Mouse (Mus musculus) heart, adult 2 months (tissue): ENCODE results near the gene Dennd2a. TPM values are rescaled to one million over a fixed set of nuclear protein-coding genes. Genes with fewer than 3 reads are reported as not detected.

Source experiments
- DNase-seq, 2 experiments: peaks; one replicate each; pipeline ENCODE4 v3.0.0; 2021
- H3K27ac ChIP-seq: fragments of 200-600 bp; 2 replicates; pipeline ENCODE4 v1.8.1; 2022
- H3K27me3 ChIP-seq: fragments of 200-500 bp; 2 replicates; pipeline ENCODE4 v1.6.1; 2012; ENCODE audit warnings: mild to moderate bottlenecking, low read length, inconsistent platforms, mixed read lengths; ENCODE audit not compliant: control insufficient read depth, insufficient read depth
- H3K36me3 ChIP-seq: fragments of 200-500 bp; 2 replicates; pipeline ENCODE4 v1.6.1; 2012; ENCODE audit warnings: low read length, inconsistent platforms; ENCODE audit not compliant: control insufficient read depth, insufficient read depth
- H3K4me1 ChIP-seq: fragments of 200-500 bp; 2 replicates; pipeline ENCODE4 v1.6.1; 2011; ENCODE audit warnings: low read length; ENCODE audit not compliant: control insufficient read depth, insufficient read depth
- H3K4me3 ChIP-seq: fragments of 200-600 bp; 2 replicates; pipeline ENCODE4 v1.8.1; 2022
- H3K79me2 ChIP-seq: fragments of 200-500 bp; replicated peaks from 2 replicates; pipeline ENCODE4 v1.6.1; 2012; ENCODE audit warnings: mild to moderate bottlenecking, inconsistent platforms, low read length, moderate library complexity, mixed read lengths; ENCODE audit not compliant: control insufficient read depth, insufficient read depth
- H3K9ac ChIP-seq: fragments of 200-500 bp; 2 replicates; pipeline ENCODE4 v1.6.1; 2012; ENCODE audit warnings: low read depth, mild to moderate bottlenecking, control low read depth, inconsistent platforms, low read length, mixed read lengths
- CTCF ChIP-seq: fragments of 200-600 bp; IDR thresholded peaks from 2 replicates; pipeline ENCODE4 v1.8.1; 2022; ENCODE audit warnings: antibody characterized with exemption, mild to moderate bottlenecking, moderate library complexity
- EP300 ChIP-seq: fragments of 200-500 bp; IDR thresholded peaks from 2 replicates; pipeline ENCODE4 v1.6.1; 2011; ENCODE audit warnings: low read depth, low read length, control low read depth; ENCODE audit not compliant: insufficient read depth
- POLR2A ChIP-seq: fragments of 200-500 bp; IDR thresholded peaks from 2 replicates; pipeline ENCODE4 v1.6.1; 2011; ENCODE audit warnings: mild to moderate bottlenecking, low read depth, low read length, control low read depth; ENCODE audit not compliant: insufficient read depth
- WGBS: fragments of 180-500 bp; shearing (Covaris S2); methylation state at CpG from one replicate; pipeline ENCODE4 v1.1.7; 2018; 5-methylcytosine and 5-hydroxymethylcytosine counted together
- intact Hi-C: fragments of 180-260 bp; cut with DNase I; formaldehyde crosslinking; loops from one replicate; pipeline ENCODE4 v1.15.1; 2025
- polyA plus RNA-seq: library from polyadenylated mRNA; depleted of rRNA; stranded (reverse); fragments of >200 nt; gene quantifications from 2 replicates; pipeline ENCODE4 v1.2.3, GENCODE M21; 2012
- total RNA-seq, 2 experiments: library from RNA; stranded (reverse); gene quantifications; 2 replicates each; pipeline ENCODE4 v1.2.3; 2021

Dennd2a gene
- total and polyA plus RNA-seq, 3 experiments = 5.6 to 6.6 (median 6.0) TPM

GRCm38 (mm10) chr6:39460040-39460439 is 97.6 kb downstream of the Dennd2a start:
- Histone ChIP-seq H3K36me3 (no peaks in the 10 kb centered on the region), H3K79me2 (no peaks in the 10 kb centered on the region), H3K27me3 (no peaks in the 10 kb centered on the region), H3K9ac (no peak overlapping the region), H3K4me3 (no peak overlapping the region), H3K4me1 (no peaks in the 10 kb centered on the region), H3K27ac (no peak overlapping the region)
- TF ChIP-seq EP300 (no peak), CTCF (peak; percentile 27), POLR2A (no peak)
- intact Hi-C loops = no loop called here
- 96% methylated on average over 11 of the region's 11 CpGs for WGBS
- DNase-seq = no peak

GRCm38 (mm10) chr6:39455339-39456160 is 102.1 kb downstream of the Dennd2a start:
- no peaks in the 10 kb centered on the region for H3K27me3 ChIP-seq
- no peak overlapping the region for H3K9ac ChIP-seq
- H3K79me2 ChIP-seq = no peaks in the 10 kb centered on the region
- DNase-seq = no peak
- no peak overlapping the region for H3K4me3 ChIP-seq
- H3K36me3 ChIP-seq = no peaks in the 10 kb centered on the region
- H3K27ac ChIP-seq = no peak overlapping the region
- no peaks in the 10 kb centered on the region for H3K4me1 ChIP-seq
- 64% methylated on average over 8 of the region's 8 CpGs for WGBS
- no peak for TF ChIP-seq CTCF
- TF ChIP-seq EP300 = no peak
- TF ChIP-seq POLR2A = no peak
- intact Hi-C loops = no loop called here

GRCm38 (mm10) chr6:39454616-39455015 is 103.1 kb downstream of the Dennd2a start:
- no peak for DNase-seq
- intact Hi-C loops = no loop called here
- no peak for TF ChIP-seq CTCF
- TF ChIP-seq EP300 = no peak
- TF ChIP-seq POLR2A = no peak

GRCm38 (mm10) chr6:39453564-39453963 is 104.1 kb downstream of the Dennd2a start:
- TF ChIP-seq CTCF = no peak
- TF ChIP-seq EP300 = no peak
- TF ChIP-seq POLR2A = no peak
- 89% methylated on average over 4 of the region's 4 CpGs for WGBS
- Histone ChIP-seq H3K27ac (no peak overlapping the region), H3K4me1 (no peaks in the 10 kb centered on the region), H3K27me3 (no peaks in the 10 kb centered on the region), H3K4me3 (no peak overlapping the region), H3K79me2 (no peaks in the 10 kb centered on the region), H3K9ac (no peak overlapping the region), H3K36me3 (no peaks in the 10 kb centered on the region)
- DNase-seq = no peak
- intact Hi-C loops = no loop called here

More at GRCm38 (mm10) chr6:39454616-39455015, 103.1 kb downstream of the Dennd2a start:
- no peak overlapping the region for H3K9ac ChIP-seq
- H3K27me3 ChIP-seq = no peaks in the 10 kb centered on the region
- no peaks in the 10 kb centered on the region for H3K4me1 ChIP-seq
- WGBS = 55% methylated on average over 2 of the region's 2 CpGs
- no peaks in the 10 kb centered on the region for H3K79me2 ChIP-seq
- no peaks in the 10 kb centered on the region for H3K36me3 ChIP-seq
- no peak overlapping the region for H3K27ac ChIP-seq
- no peak overlapping the region for H3K4me3 ChIP-seq

GRCm38 (mm10) chr6:39451033-39451432 is 106.6 kb downstream of the Dennd2a start:
- no peak for DNase-seq
- no peaks in the 10 kb centered on the region for H3K27me3 ChIP-seq
- H3K9ac ChIP-seq = no peak overlapping the region
- H3K27ac ChIP-seq = no peak overlapping the region
- WGBS = 82% methylated on average over 3 of the region's 3 CpGs
- no peaks in the 10 kb centered on the region for H3K4me1 ChIP-seq
- H3K79me2 ChIP-seq = no peaks in the 10 kb centered on the region
- H3K36me3 ChIP-seq = no peaks in the 10 kb centered on the region
- intact Hi-C loops = no loop called here
- no peak overlapping the region for H3K4me3 ChIP-seq
- TF ChIP-seq CTCF (peak; percentile 54), EP300 (no peak), POLR2A (no peak)

- DNase-seq = no peak
- Histone ChIP-seq H3K4me1 (no peaks in the 10 kb centered on the region), H3K36me3 (no peaks in the 10 kb centered on the region), H3K4me3 (no peak overlapping the region), H3K27ac (no peak overlapping the region), H3K79me2 (no peaks in the 10 kb centered on the region), H3K27me3 (no peaks in the 10 kb centered on the region), H3K9ac (no peak overlapping the region)
- WGBS = 87% methylated on average over 4 of the region's 4 CpGs
- intact Hi-C loops = no loop called here
- no peak for TF ChIP-seq POLR2A
- TF ChIP-seq CTCF = no peak
- no peak for TF ChIP-seq EP300
Measured at GRCm38 (mm10) chr6:39450580-39450979, 107.1 kb downstream of the Dennd2a start.
